Mouse (Mus musculus) megakaryocyte, adult 5-6 weeks (primary cell): Measurements from ENCODE around the gene Smtn. TPM values are rescaled to one million over a fixed set of nuclear protein-coding genes. Genes with fewer than 3 reads are reported as not detected.
A peak's percentile ranks its signal among the peaks of the same experiment; 100 is the strongest.

Source experiments
- ATAC-seq: 2 replicates; pipeline ENCODE4 v1.8.0; 2016; ENCODE audit warnings: mild to moderate bottlenecking, inconsistent platforms; ENCODE audit not compliant: poor library complexity, severe bottlenecking
- total RNA-seq, 2 experiments: library from RNA; stranded (forward) in 1 of 2; stranded (reverse) in 1 of 2; fragments of 153-499, 151-499 nt in 1 of 2; fragments of 221-1000, 200-1000 nt in 1 of 2; gene quantifications; 2 replicates each; pipeline versions ENCODE4 v1.2.3 to v1.2.4; 2015 to 2017

Gene Smtn
- total RNA-seq, 2 experiments from 2014 or later: 5.1 to 12.5 TPM

GRCm38 (mm10) chr11:3472484-3472883 lies 67.9 kb downstream of the Smtn start:
- peak; percentile 81 for ATAC-seq

GRCm38 (mm10) chr11:3471448-3471850 lies 69.0 kb downstream of the Smtn start:
- ATAC-seq: no peak

Other genes with a start within 250 kb of the Smtn start
- gene Pik3ip1, start 210.2 kb downstream of the Smtn start, total RNA-seq (2015): 1.0 and 3.3 TPM in 2 replicates
- gene Pik3ip1, start 210.2 kb downstream of the Smtn start, total RNA-seq (2017): 2.6 and 3.8 TPM in 2 replicates
- 9.6 and 11.5 TPM in 2 replicates for gene Limk2, start 131.4 kb downstream of the Smtn start, total RNA-seq (2015)
- 27.5 and 30.4 TPM in 2 replicates for gene Limk2, start 131.4 kb downstream of the Smtn start, total RNA-seq (2017)
- gene Rnf185, start 88.2 kb downstream of the Smtn start, total RNA-seq (2015): 14.0 and 14.4 TPM in 2 replicates
- 12.3 and 12.7 TPM in 2 replicates for gene Rnf185, start 88.2 kb downstream of the Smtn start, total RNA-seq (2017)
- gene Pla2g3, start 52.3 kb downstream of the Smtn start, total RNA-seq (2015): 0.71 and 0.75 TPM in 2 replicates
- 0.81 and 0.88 TPM in 2 replicates for gene Pla2g3, start 52.3 kb downstream of the Smtn start, total RNA-seq (2017)
- gene Inpp5j, start 35.8 kb downstream of the Smtn start, total RNA-seq (2015): 4.8 and 5.7 TPM in 2 replicates
- 2.0 and 2.8 TPM in 2 replicates for gene Inpp5j, start 35.8 kb downstream of the Smtn start, total RNA-seq (2017)
- 9.8 and 11.8 TPM in 2 replicates for gene Selenom, start 25.9 kb downstream of the Smtn start, total RNA-seq (2015)
- gene Selenom, start 25.9 kb downstream of the Smtn start, total RNA-seq (2017): 2.4 and 7.6 TPM in 2 replicates
- gene Morc2a, start 108.6 kb upstream of the Smtn start, total RNA-seq (2015): 12.6 and 15.4 TPM in 2 replicates
- gene Morc2a, start 108.6 kb upstream of the Smtn start, total RNA-seq (2017): 19.8 and 23.5 TPM in 2 replicates